Mouse (Mus musculus): Measurements from ENCODE around the gene Rpp25l. TPM values are rescaled to one million over a fixed set of nuclear protein-coding genes. Genes with fewer than 3 reads are reported as not detected.
"Not testable (repeated sequence)": the region's sequence is repeated elsewhere in the genome, so short reads cannot be mapped to it uniquely, and the experiment has no call there.

Rpp25l gene
- polyA plus RNA-seq, 1 experiment from 2014 or later = 87.8 TPM

- 37% methylated on average over 8 of the region's 8 CpGs for WGBS
- no peak for ATAC-seq (ENCODE audit: insufficient number of reproducible peaks, insufficient read depth, low FRiP score, low TSS enrichment)
Observed at GRCm38 (mm10) chr4:41708192-41708745, 5.1 kb downstream of the Rpp25l start.

GRCm38 (mm10) chr4:41707011-41707535 lies 6.3 kb downstream of the Rpp25l start:
- ATAC-seq (ENCODE audit: insufficient number of reproducible peaks, insufficient read depth, low FRiP score, low TSS enrichment) = peak; percentile 23; the same call in 1 of the 2 replicates
- H3K4me3 ChIP-seq = no peak overlapping the region
- no peaks in the 10 kb centered on the region for H3K27me3 ChIP-seq
- H3K27ac ChIP-seq = no peak overlapping the region
- WGBS = 4% methylated on average over 13 of the region's 13 CpGs
- H3K9ac ChIP-seq = no peak overlapping the region
- peaks cover 48% of the 10 kb centered on the region for H3K4me1 ChIP-seq
- peak overlapping the region; percentile 24 for H3K4me2 ChIP-seq (replicated peaks)
- H3K36me3 ChIP-seq = peaks cover 13% of the 10 kb centered on the region
- H3K9me3 ChIP-seq = no peaks in the 10 kb centered on the region

More at GRCm38 (mm10) chr4:41708192-41708745, 5.1 kb downstream of the Rpp25l start:
- Histone ChIP-seq H3K4me1 (peaks cover 57% of the 10 kb centered on the region), H3K27me3 (no peaks in the 10 kb centered on the region), H3K9ac (no peak overlapping the region), H3K9me3 (no peaks in the 10 kb centered on the region), H3K36me3 (peaks cover 16% of the 10 kb centered on the region), H3K4me3 (no peak overlapping the region), H3K27ac (no peak overlapping the region), H3K4me2 (replicated peaks) (no peak overlapping the region)

GRCm38 (mm10) chr4:41705922-41706754 lies 7.2 kb downstream of the Rpp25l start:
- H3K4me2 ChIP-seq (replicated peaks) = no peak overlapping the region
- peaks cover 39% of the 10 kb centered on the region for H3K4me1 ChIP-seq
- 64% methylated on average over 19 of the region's 19 CpGs for WGBS
- H3K27me3 ChIP-seq = no peaks in the 10 kb centered on the region
- H3K9me3 ChIP-seq = no peaks in the 10 kb centered on the region
- no peak overlapping the region for H3K4me3 ChIP-seq
- no peak overlapping the region for H3K27ac ChIP-seq
- no peak overlapping the region for H3K9ac ChIP-seq
- ATAC-seq (ENCODE audit: insufficient number of reproducible peaks, insufficient read depth, low FRiP score, low TSS enrichment) = 0 out of 2 replicates have a peak, but pooled peaks have one; percentile 23
- H3K36me3 ChIP-seq = peaks cover 4% of the 10 kb centered on the region; the same call in 1 of the 2 replicates

GRCm38 (mm10) chr4:41704651-41705050 lies 8.7 kb downstream of the Rpp25l start:
- peaks cover 37% of the 10 kb centered on the region for H3K4me1 ChIP-seq
- no peak overlapping the region for H3K9ac ChIP-seq

GRCm38 (mm10) chr4:41702226-41702625 lies 11.1 kb downstream of the Rpp25l start:
- H3K27ac ChIP-seq; H3K4me3 ChIP-seq; ATAC-seq (ENCODE audit: insufficient number of reproducible peaks, insufficient read depth, low FRiP score, low TSS enrichment); H3K27me3 ChIP-seq; H3K9me3 ChIP-seq; H3K36me3 ChIP-seq; H3K9ac ChIP-seq; H3K4me2 ChIP-seq (replicated peaks): not testable (repeated sequence)
- H3K4me1 ChIP-seq = peaks cover 27% of the 10 kb centered on the region
- 44% methylated on average over 2 of the region's 2 CpGs for WGBS

More at GRCm38 (mm10) chr4:41704651-41705050, 8.7 kb downstream of the Rpp25l start:
- Histone ChIP-seq H3K27ac (no peak overlapping the region), H3K36me3 (no peaks in the 10 kb centered on the region), H3K9me3 (no peaks in the 10 kb centered on the region), H3K27me3 (no peaks in the 10 kb centered on the region), H3K4me3 (no peak overlapping the region), H3K4me2 (replicated peaks) (no peak overlapping the region)
- WGBS = 0% methylated on average over 5 of the region's 5 CpGs
- ATAC-seq (ENCODE audit: insufficient number of reproducible peaks, insufficient read depth, low FRiP score, low TSS enrichment) = peak; percentile 14; the same call in 1 of the 2 replicates

- H3K9me3 ChIP-seq; H3K27me3 ChIP-seq; H3K9ac ChIP-seq; H3K4me3 ChIP-seq; ATAC-seq (ENCODE audit: insufficient number of reproducible peaks, insufficient read depth, low FRiP score, low TSS enrichment); H3K4me2 ChIP-seq (replicated peaks); H3K27ac ChIP-seq; H3K36me3 ChIP-seq: not testable (repeated sequence)
- peaks cover 13% of the 10 kb centered on the region for H3K4me1 ChIP-seq
- 83% methylated on average over 4 of the region's 8 CpGs for WGBS
Observed at GRCm38 (mm10) chr4:41700224-41700623, 13.1 kb downstream of the Rpp25l start.

- H3K4me1 ChIP-seq; ATAC-seq (ENCODE audit: insufficient number of reproducible peaks, insufficient read depth, low FRiP score, low TSS enrichment); H3K27me3 ChIP-seq; H3K36me3 ChIP-seq; H3K9ac ChIP-seq; H3K4me3 ChIP-seq; H3K9me3 ChIP-seq; H3K27ac ChIP-seq: not testable (repeated sequence)
- H3K4me2 ChIP-seq (replicated peaks) = peak within 1 kb of the TSS; percentile 38
- 73% methylated on average over 10 of the region's 10 CpGs for WGBS
Observed at GRCm38 (mm10) chr4:41699783-41700182, 13.6 kb downstream of the Rpp25l start, which contains the start of gene Il11ra1. Il11ra1 (plus strand) TSS chr4:41699989.

GRCm38 (mm10) chr4:41698421-41699016 lies 14.8 kb downstream of the Rpp25l start:
- H3K4me3 ChIP-seq; H3K4me1 ChIP-seq; H3K27ac ChIP-seq; H3K36me3 ChIP-seq; H3K9me3 ChIP-seq; H3K9ac ChIP-seq; H3K27me3 ChIP-seq; ATAC-seq (ENCODE audit: insufficient number of reproducible peaks, insufficient read depth, low FRiP score, low TSS enrichment): not testable (repeated sequence)
- 5% methylated on average over 19 of the region's 32 CpGs for WGBS
- H3K4me2 ChIP-seq (replicated peaks) = peak overlapping the region; percentile 38

- not testable (repeated sequence) for H3K36me3 ChIP-seq; ATAC-seq (ENCODE audit: insufficient number of reproducible peaks, insufficient read depth, low FRiP score, low TSS enrichment); H3K4me1 ChIP-seq; H3K27me3 ChIP-seq; H3K9me3 ChIP-seq; H3K9ac ChIP-seq; H3K4me3 ChIP-seq; H3K27ac ChIP-seq
- peak within 1 kb of the TSS; percentile 39; the same call in 1 of the 2 replicates for H3K4me2 ChIP-seq (replicated peaks)
- 10% methylated on average over 32 of the region's 40 CpGs for WGBS
Observed at GRCm38 (mm10) chr4:41696930-41697841, 16.1 kb downstream of the Rpp25l start, which contains the start of gene Cntfr. Cntfr (minus strand) TSS chr4:41697089.

- H3K4me2 ChIP-seq (replicated peaks); H3K9ac ChIP-seq; H3K36me3 ChIP-seq; H3K9me3 ChIP-seq; H3K27me3 ChIP-seq; H3K4me3 ChIP-seq; ATAC-seq (ENCODE audit: insufficient number of reproducible peaks, insufficient read depth, low FRiP score, low TSS enrichment); H3K4me1 ChIP-seq; H3K27ac ChIP-seq: not testable (repeated sequence)
- 7% methylated on average over 15 of the region's 15 CpGs for WGBS
Observed at GRCm38 (mm10) chr4:41696452-41696851, 16.9 kb downstream of the Rpp25l start.

- H3K9ac ChIP-seq; H3K9me3 ChIP-seq; H3K4me3 ChIP-seq; H3K27me3 ChIP-seq; H3K36me3 ChIP-seq; H3K27ac ChIP-seq; ATAC-seq (ENCODE audit: insufficient number of reproducible peaks, insufficient read depth, low FRiP score, low TSS enrichment); H3K4me1 ChIP-seq: not testable (repeated sequence)
- H3K4me2 ChIP-seq (replicated peaks) = peak overlapping the region; percentile 39; the same call in 1 of the 2 replicates
- WGBS = 3% methylated on average over 23 of the region's 38 CpGs
Observed at GRCm38 (mm10) chr4:41695800-41696199, 17.5 kb downstream of the Rpp25l start.

Data from embryonic facial prominence, embryonic 12.5 days (tissue).